Mouse (Mus musculus): ENCODE results near the gene Lrg1. TPM values are rescaled to one million over a fixed set of nuclear protein-coding genes. Genes with fewer than 3 reads are reported as not detected.

Gene Lrg1
- polyA plus RNA-seq, 1 experiment from 2014 or later, result 0.59 TPM

DNA sequence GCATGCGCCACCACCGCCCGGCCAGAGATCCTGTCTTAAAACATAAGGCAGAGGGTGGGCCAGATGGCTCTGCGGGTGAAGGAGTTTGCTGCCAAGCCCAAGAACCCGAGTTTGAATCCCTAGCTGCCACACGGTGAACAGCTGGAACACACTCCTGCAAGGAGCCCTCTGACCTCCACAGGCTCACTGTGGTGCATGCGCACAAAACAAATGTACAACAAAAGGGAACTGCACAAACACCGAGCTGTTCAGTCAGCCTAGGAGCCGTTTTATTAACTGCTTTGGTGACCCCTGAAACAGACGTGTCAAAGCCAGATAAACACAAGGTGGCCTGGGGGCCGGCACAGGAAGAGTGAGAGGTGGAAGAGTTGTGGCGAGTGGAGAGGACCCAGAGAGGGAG is 2.4 kb downstream of the Lrg1 start:
- peaks cover 54% of the 10 kb centered on the region for H3K27me3 ChIP-seq (ENCODE audit: control insufficient read depth, insufficient read depth, low read depth, low read length)
- no peak overlapping the region for H3K4me3 ChIP-seq (ENCODE audit: low read length)
- no peak for ATAC-seq (ENCODE audit: low read depth)
- peaks cover 14% of the 10 kb centered on the region for H3K4me1 ChIP-seq (replicated peaks; ENCODE audit: control insufficient read depth, insufficient read depth, low read length)
- no peaks in the 10 kb centered on the region for H3K36me3 ChIP-seq (ENCODE audit: control insufficient read depth, insufficient read depth, low read length)
- 30% methylated on average over 12 of the region's 12 CpGs for WGBS
- no peak overlapping the region for H3K27ac ChIP-seq (ENCODE audit: low read length)
- H3K9me3 ChIP-seq (ENCODE audit: control insufficient read depth, low read length), result peaks cover 8% of the 10 kb centered on the region
- H3K4me2 ChIP-seq (ENCODE audit: low read depth, low read length), result no peak overlapping the region
- no peak overlapping the region for H3K9ac ChIP-seq (ENCODE audit: low read length)

DNA sequence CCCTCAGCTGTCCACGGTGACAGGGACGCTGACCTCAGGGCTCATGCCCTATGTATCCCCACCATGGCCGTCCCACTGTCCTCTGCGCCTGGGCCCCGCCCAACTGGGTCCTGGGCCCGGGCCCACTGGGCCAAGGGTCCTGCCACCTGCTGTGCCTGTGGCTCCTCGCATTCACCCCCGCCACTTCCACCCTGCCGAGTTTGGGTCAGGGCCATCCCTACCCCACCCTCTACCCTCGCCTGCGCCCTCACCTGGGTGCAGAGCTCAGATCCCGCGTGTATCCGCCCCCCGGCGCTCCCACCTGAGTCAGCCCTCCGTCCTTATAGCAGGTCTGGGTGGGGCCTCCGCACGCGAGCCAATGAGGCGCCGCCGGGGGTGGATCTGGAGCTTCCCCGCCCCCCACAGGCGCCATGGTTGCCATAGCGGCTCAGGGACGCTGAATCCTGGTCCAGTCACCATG is 4.5 kb downstream of the Lrg1 start, which contains the start of gene Plin5:
Plin5 (minus strand) TSS at position 346 of the 460 bp plus-strand sequence.
- H3K27ac ChIP-seq (ENCODE audit: low read length), result no peak within 1 kb of the TSS
- WGBS, result under 1% methylated on average over 27 of the region's 27 CpGs
- peak; percentile 68 for ATAC-seq (ENCODE audit: low read depth)
- H3K9me3 ChIP-seq (ENCODE audit: control insufficient read depth, low read length), result peaks cover 3% of the 10 kb centered on the region
- H3K4me3 ChIP-seq (ENCODE audit: low read length), result peak within 1 kb of the TSS; percentile 40
- H3K4me2 ChIP-seq (ENCODE audit: low read depth, low read length), result peak within 1 kb of the TSS; percentile 59
- peak within 1 kb of the TSS; percentile 31 for H3K9ac ChIP-seq (ENCODE audit: low read length)
- peaks cover 44% of the 10 kb centered on the region for H3K27me3 ChIP-seq (ENCODE audit: control insufficient read depth, insufficient read depth, low read depth, low read length)
- peaks cover 9% of the 10 kb centered on the region for H3K4me1 ChIP-seq (replicated peaks; ENCODE audit: control insufficient read depth, insufficient read depth, low read length)
- H3K36me3 ChIP-seq (ENCODE audit: control insufficient read depth, insufficient read depth, low read length), result no peaks in the 10 kb centered on the region

DNA sequence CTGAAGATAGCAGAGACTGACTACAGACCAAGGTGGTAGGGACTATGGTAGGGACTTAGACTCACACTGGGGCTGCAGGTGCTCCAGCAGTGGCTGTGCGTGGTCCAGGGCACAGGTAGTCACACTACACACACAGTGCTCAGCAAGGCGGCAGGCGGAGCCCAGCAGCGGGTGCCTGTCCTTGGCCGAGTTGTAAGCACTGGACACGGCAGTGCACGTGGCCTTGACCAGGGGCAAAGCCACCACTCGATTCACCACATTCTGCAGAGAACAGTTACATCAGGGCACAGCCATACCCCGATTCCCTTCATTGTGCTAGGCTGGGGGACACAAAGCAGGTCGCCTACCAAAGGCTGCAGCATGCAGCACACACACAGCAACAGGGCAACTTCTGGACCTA is 5.6 kb downstream of the Lrg1 start:
- 70% methylated on average over 10 of the region's 10 CpGs for WGBS
- no peaks in the 10 kb centered on the region for H3K36me3 ChIP-seq (ENCODE audit: control insufficient read depth, insufficient read depth, low read length)
- peaks cover 33% of the 10 kb centered on the region for H3K27me3 ChIP-seq (ENCODE audit: control insufficient read depth, insufficient read depth, low read depth, low read length)
- H3K4me2 ChIP-seq (ENCODE audit: low read depth, low read length), result no peak overlapping the region
- no peak overlapping the region for H3K9ac ChIP-seq (ENCODE audit: low read length)
- H3K27ac ChIP-seq (ENCODE audit: low read length), result no peak overlapping the region
- ATAC-seq (ENCODE audit: low read depth), result no peak
- H3K4me3 ChIP-seq (ENCODE audit: low read length), result no peak overlapping the region
- H3K9me3 ChIP-seq (ENCODE audit: control insufficient read depth, low read length), result no peaks in the 10 kb centered on the region
- H3K4me1 ChIP-seq (replicated peaks; ENCODE audit: control insufficient read depth, insufficient read depth, low read length), result peaks cover 9% of the 10 kb centered on the region

DNA sequence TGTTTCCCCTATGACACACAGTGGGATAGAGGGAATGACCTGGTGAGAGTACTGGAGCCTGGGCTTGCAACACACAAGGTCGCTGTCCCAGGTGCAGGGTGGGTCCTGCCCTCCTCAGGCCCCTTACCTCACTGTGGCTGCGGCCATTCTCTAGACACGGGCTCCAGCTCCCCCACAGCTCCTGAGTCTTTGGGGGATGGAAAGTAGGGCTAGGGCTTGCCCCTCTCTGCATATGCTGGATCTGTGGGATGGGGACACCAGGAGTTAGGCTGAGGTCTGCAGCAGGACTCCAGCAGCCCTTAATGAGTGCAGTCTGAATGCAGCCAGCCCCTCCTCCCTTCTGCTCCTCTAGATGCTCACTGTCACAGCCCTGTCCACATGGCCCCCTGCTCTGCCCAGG is 9.1 kb downstream of the Lrg1 start:
- Histone ChIP-seq H3K9ac (ENCODE audit: low read length) (no peak overlapping the region), H3K36me3 (ENCODE audit: control insufficient read depth, insufficient read depth, low read length) (no peaks in the 10 kb centered on the region), H3K9me3 (ENCODE audit: control insufficient read depth, low read length) (no peaks in the 10 kb centered on the region), H3K27me3 (ENCODE audit: control insufficient read depth, insufficient read depth, low read depth, low read length) (peaks cover 4% of the 10 kb centered on the region), H3K4me1 (replicated peaks; ENCODE audit: control insufficient read depth, insufficient read depth, low read length) (peaks cover 3% of the 10 kb centered on the region), H3K27ac (ENCODE audit: low read length) (no peak overlapping the region), H3K4me2 (ENCODE audit: low read depth, low read length) (no peak overlapping the region), H3K4me3 (ENCODE audit: low read length) (no peak overlapping the region)
- 80% methylated on average over 3 of the region's 3 CpGs for WGBS
- ATAC-seq (ENCODE audit: low read depth), result no peak

DNA sequence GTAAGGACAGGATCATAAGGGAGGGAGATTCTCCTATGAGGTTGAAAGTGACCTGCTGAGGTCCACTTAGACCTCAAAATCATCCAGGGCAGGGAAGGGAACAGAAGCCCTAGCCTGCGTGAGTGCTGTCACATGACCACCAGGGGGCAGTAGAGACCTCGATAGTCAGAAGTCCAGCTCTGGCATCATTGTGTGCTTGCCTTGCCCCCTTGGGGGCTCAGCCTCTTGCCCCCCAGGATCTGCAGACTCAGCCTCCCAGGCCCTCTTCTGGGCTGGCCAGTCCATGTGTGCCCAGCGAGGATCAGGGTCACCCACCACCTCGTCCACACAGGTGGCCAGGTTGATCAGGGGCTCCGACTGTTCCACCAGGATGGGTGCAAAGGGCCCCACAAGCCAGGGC is 9.9 kb downstream of the Lrg1 start:
- Histone ChIP-seq H3K9me3 (ENCODE audit: control insufficient read depth, low read length) (no peaks in the 10 kb centered on the region), H3K27me3 (ENCODE audit: control insufficient read depth, insufficient read depth, low read depth, low read length) (no peaks in the 10 kb centered on the region), H3K4me3 (ENCODE audit: low read length) (no peak overlapping the region), H3K4me1 (replicated peaks; ENCODE audit: control insufficient read depth, insufficient read depth, low read length) (no peaks in the 10 kb centered on the region), H3K9ac (ENCODE audit: low read length) (no peak overlapping the region), H3K4me2 (ENCODE audit: low read depth, low read length) (no peak overlapping the region), H3K36me3 (ENCODE audit: control insufficient read depth, insufficient read depth, low read length) (no peaks in the 10 kb centered on the region), H3K27ac (ENCODE audit: low read length) (no peak overlapping the region)
- WGBS, result 46% methylated on average over 5 of the region's 5 CpGs
- peak; percentile 35 for ATAC-seq (ENCODE audit: low read depth)

DNA sequence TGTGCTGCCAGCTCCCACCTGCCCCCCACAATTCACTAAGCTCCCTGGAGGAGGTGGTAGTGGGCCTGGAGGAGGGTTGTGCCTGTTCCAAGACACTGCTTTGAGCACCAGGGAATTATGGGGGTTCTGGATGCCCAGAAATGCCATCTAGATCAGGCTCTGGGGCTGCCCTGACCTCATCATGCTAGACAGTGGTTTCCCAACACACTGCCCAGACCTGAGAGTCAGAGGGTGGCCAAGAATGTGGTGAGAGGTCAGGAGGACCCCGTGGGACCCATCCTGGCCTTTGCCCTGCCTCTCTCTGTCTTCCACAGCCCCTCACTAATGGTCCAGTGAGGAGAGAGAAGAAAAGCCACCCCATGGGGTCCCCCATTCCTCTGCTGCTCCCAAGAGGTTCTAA is 10.8 kb downstream of the Lrg1 start:
- no peak overlapping the region for H3K4me2 ChIP-seq (ENCODE audit: low read depth, low read length)
- WGBS, result 63% methylated on average over 1 of the region's 1 CpGs
- H3K9me3 ChIP-seq (ENCODE audit: control insufficient read depth, low read length), result no peaks in the 10 kb centered on the region
- H3K36me3 ChIP-seq (ENCODE audit: control insufficient read depth, insufficient read depth, low read length), result no peaks in the 10 kb centered on the region
- H3K4me1 ChIP-seq (replicated peaks; ENCODE audit: control insufficient read depth, insufficient read depth, low read length), result no peaks in the 10 kb centered on the region
- H3K9ac ChIP-seq (ENCODE audit: low read length), result no peak overlapping the region
- ATAC-seq (ENCODE audit: low read depth), result no peak
- H3K27ac ChIP-seq (ENCODE audit: low read length), result no peak overlapping the region
- H3K27me3 ChIP-seq (ENCODE audit: control insufficient read depth, insufficient read depth, low read depth, low read length), result no peaks in the 10 kb centered on the region
- H3K4me3 ChIP-seq (ENCODE audit: low read length), result no peak overlapping the region

DNA sequence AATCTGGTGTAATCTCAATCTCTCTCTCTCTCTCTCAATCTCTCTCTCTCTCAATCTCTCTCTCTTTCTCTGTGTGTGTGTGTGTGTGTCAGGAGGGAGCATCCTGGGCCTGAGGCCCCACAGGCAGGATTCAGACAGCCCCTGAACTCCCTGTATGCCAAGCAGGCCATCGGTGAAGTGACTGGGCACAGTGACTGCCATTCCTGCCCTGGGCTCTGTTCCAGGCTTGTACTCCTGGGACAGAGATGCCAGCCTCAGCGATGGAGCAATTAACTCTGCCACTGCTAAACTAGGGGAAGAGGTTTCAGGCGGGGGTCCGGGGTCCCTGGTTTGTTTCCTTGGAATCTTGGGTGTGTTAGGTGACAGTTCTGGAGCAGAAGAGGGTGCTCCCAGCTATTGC is 11.2 kb downstream of the Lrg1 start:
- WGBS, result 67% methylated on average over 4 of the region's 4 CpGs
- Histone ChIP-seq H3K27ac (ENCODE audit: low read length) (no peak overlapping the region), H3K9me3 (ENCODE audit: control insufficient read depth, low read length) (no peaks in the 10 kb centered on the region), H3K36me3 (ENCODE audit: control insufficient read depth, insufficient read depth, low read length) (no peaks in the 10 kb centered on the region), H3K4me2 (ENCODE audit: low read depth, low read length) (no peak overlapping the region), H3K27me3 (ENCODE audit: control insufficient read depth, insufficient read depth, low read depth, low read length) (no peaks in the 10 kb centered on the region), H3K9ac (ENCODE audit: low read length) (no peak overlapping the region), H3K4me1 (replicated peaks; ENCODE audit: control insufficient read depth, insufficient read depth, low read length) (no peaks in the 10 kb centered on the region), H3K4me3 (ENCODE audit: low read length) (no peak overlapping the region)
- ATAC-seq (ENCODE audit: low read depth), result no peak

DNA sequence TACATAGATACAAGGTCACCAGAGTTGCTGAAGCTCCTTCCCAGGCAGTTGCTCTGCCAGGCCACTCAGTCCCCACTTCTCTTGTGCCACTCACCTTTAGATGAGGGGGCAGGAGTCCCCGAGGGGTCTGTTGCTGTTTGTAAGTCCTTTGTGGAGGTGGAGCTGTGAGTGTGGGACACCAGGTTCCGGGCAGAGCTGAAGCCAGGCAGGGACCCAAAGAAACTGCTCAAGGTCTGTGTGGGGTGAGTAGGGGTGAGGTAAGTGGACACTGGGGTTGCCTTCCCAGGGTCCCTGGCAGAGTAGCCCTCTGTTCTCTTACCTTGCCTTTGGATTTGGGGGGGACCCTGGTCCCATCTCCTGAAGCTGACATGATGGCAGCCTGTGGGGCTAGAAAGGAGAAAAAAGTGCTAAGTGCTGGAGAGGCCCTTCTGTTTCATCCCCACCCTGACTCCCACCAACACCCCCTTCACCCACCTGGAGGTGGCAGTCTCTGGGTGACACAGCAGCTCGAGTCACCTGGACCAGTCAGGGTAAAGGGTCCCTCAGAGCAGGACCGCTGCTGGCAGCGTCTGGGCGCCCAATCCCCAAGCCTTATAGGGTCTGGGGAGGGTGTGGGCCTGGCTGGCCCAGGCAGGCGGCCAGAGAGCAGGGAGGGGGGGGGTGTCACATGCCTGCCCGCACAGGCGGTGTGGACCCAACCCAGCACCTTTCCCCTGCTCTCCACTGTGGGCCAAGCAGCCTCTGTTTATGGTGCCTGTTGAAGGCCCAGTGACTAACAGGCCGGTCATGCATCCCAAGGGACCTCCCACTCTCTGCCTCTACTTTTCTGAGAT is 12.4 kb downstream of the Lrg1 start, which contains the start of gene Plin4:
Plin4 (minus strand) TSS at position 585 of the 833 bp plus-strand sequence.
- no peaks in the 10 kb centered on the region for H3K4me1 ChIP-seq (replicated peaks; ENCODE audit: control insufficient read depth, insufficient read depth, low read length)
- no peak within 1 kb of the TSS; the same call in 1 of the 2 replicates for H3K9ac ChIP-seq (ENCODE audit: low read length)
- H3K27me3 ChIP-seq (ENCODE audit: control insufficient read depth, insufficient read depth, low read depth, low read length), result no peaks in the 10 kb centered on the region
- WGBS, result 46% methylated on average over 8 of the region's 10 CpGs
- H3K4me3 ChIP-seq (ENCODE audit: low read length), result no peak within 1 kb of the TSS
- no peaks in the 10 kb centered on the region for H3K36me3 ChIP-seq (ENCODE audit: control insufficient read depth, insufficient read depth, low read length)
- ATAC-seq (ENCODE audit: low read depth), result peak; percentile 12; the same call in 1 of the 2 replicates
- H3K27ac ChIP-seq (ENCODE audit: low read length), result peak within 1 kb of the TSS; percentile 9; the same call in 1 of the 2 replicates
- no peaks in the 10 kb centered on the region for H3K9me3 ChIP-seq (ENCODE audit: control insufficient read depth, low read length)
- no peak within 1 kb of the TSS for H3K4me2 ChIP-seq (ENCODE audit: low read depth, low read length)

DNA sequence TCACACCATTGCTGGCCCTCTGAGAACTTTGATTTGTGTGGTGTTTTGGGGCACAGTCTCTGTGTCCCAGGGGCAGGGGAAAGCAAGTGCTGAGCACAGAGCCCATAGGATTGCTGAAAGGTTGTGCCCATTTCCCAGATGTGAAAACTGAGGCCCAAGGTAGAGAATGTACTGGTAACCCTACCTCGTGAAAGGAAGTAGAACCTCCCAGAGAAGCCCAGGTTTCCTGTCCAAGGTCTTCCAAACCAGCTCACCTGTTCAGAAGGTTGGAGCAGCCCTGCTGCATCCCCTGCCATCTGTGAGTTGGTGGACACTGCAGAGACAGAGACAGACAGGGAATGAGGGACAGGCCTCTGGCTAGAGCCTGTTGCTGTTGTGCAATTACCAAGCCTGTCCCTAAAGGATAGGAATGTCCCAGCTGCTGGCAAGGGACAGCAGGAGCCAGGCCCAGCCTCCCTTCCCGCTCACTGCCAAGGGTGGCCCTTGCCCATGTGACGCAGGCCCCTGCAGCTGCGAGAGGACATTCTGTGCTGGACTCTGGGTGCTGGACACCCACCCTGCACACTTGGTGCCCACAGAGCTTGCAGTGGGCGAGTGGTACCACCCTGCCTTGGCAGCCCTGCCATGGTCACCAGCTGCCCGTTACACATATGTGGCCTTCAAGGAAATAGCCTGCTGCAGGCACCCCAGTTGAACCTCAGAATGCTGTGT is 13.3 kb downstream of the Lrg1 start:
- Histone ChIP-seq H3K4me2 (ENCODE audit: low read depth, low read length) (no peak overlapping the region), H3K36me3 (ENCODE audit: control insufficient read depth, insufficient read depth, low read length) (no peaks in the 10 kb centered on the region), H3K9ac (ENCODE audit: low read length) (no peak overlapping the region; the same call in 1 of the 2 replicates), H3K27ac (ENCODE audit: low read length) (no peak overlapping the region; the same call in 1 of the 2 replicates), H3K4me3 (ENCODE audit: low read length) (no peak overlapping the region), H3K27me3 (ENCODE audit: control insufficient read depth, insufficient read depth, low read depth, low read length) (no peaks in the 10 kb centered on the region), H3K4me1 (replicated peaks; ENCODE audit: control insufficient read depth, insufficient read depth, low read length) (no peaks in the 10 kb centered on the region), H3K9me3 (ENCODE audit: control insufficient read depth, low read length) (no peaks in the 10 kb centered on the region)
- WGBS, result 74% methylated on average over 6 of the region's 6 CpGs
- ATAC-seq (ENCODE audit: low read depth), result peak; percentile 75
